Mouse (Mus musculus): Measurements from ENCODE around the gene Traf3. TPM values are rescaled to one million over a fixed set of nuclear protein-coding genes. Genes with fewer than 3 reads are reported as not detected.

The Traf3 gene
- polyA plus RNA-seq (2012; ENCODE audit: insufficient read depth, insufficient read length, low replicate concordance, missing spikeins) = not detected in 2 replicates

DNA sequence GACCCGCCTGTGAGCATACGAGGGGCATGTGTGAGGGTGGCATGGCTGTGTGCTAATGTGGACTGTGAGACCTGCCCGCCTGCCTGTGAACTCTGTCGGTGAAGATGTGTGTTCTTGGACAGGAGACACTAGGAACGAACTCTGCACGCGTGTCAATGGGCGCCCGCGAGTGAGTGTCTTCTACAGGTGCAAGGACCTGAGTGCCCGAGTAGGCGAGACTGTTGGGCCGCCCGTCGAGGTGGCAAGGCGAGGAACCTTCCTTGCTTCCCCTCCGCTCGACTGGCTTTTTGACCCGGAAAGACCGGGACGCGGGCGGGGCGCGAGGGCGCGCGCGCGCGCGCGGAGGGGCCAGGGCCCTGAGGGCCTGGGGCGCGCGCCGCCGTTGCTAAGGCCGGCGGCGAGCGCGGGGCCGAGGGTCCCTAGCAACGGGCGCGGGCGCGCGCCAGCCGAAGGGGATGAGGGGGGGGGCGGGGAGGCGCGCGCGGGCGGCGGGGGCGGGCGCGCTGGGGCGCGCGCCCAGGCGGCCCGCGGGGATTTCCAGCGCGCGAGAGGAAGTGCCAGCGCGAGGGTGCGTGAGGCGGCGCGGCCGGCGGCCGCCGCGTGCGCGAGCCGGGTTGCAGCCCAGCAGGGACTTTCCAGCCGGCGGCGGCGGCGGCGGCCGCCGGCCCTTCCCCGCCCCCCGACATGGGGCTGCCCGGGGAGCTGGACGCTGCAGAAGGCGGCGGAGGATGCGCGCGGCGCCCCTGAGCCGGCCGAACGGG, at the start of gene Traf3:
TSS of gene Traf3 (plus strand) at position 540 of the 761 bp plus-strand sequence.
- TF ChIP-seq CTCF (IDR thresholded peaks at IDR 0.05; ENCODE audit: insufficient read depth, low read depth, low read length) (no peak), POLR2A (IDR thresholded peaks at IDR 0.05; ENCODE audit: insufficient read depth, low read depth, low read length) (0 out of 2 replicates have a peak, but pooled peaks have one; percentile 31)
- Histone ChIP-seq H3K27ac (ENCODE audit: insufficient read depth, low read depth, low read length) (peak within 1 kb of the TSS; percentile 22), H3K4me1 (ENCODE audit: control insufficient read depth, insufficient read depth, low read length) (peaks cover 28% of the 10 kb centered on the region), H3K4me3 (ENCODE audit: insufficient read depth, low read depth, low read length) (peak within 1 kb of the TSS; percentile 88)
- 8% methylated on average over 75 of the region's 105 CpGs for WGBS

DNA sequence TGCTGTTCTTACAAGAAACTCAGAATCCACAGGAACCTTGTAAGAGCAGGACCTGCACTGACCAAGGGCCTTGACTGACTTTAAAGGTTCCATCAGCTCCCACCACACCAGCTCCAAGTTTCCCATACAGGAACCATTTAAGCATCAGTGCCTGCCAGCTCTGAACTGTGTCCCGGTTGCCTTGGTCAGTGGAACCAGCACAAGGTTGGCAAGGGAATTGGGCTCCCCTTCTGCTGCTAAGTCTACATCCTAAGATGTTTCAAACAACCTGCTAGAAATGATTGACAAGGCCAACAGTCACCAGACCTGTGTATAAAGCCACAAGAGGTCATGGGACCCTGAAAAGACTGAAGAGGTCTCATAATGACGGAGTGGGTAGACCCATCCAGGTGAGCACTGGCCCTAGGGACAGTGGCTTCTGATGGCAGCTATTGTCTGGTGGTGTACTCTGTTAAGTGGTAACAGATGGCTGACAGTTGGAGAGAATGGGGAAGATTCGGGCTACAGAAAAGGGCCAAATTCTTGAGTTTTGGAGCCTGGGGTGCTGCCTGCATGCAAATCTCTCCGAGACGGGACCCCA, 46.6 kb upstream of the Traf3 start:
- no peak overlapping the region for H3K4me3 ChIP-seq (ENCODE audit: insufficient read depth, low read depth, low read length)
- H3K4me1 ChIP-seq (ENCODE audit: control insufficient read depth, insufficient read depth, low read length) = no peaks in the 10 kb centered on the region
- WGBS = 97% methylated on average over 5 of the region's 5 CpGs
- TF ChIP-seq POLR2A (IDR thresholded peaks at IDR 0.05; ENCODE audit: insufficient read depth, low read depth, low read length) (no peak), CTCF (IDR thresholded peaks at IDR 0.05; ENCODE audit: insufficient read depth, low read depth, low read length) (no peak)
- H3K27ac ChIP-seq (ENCODE audit: insufficient read depth, low read depth, low read length) = no peak overlapping the region

DNA sequence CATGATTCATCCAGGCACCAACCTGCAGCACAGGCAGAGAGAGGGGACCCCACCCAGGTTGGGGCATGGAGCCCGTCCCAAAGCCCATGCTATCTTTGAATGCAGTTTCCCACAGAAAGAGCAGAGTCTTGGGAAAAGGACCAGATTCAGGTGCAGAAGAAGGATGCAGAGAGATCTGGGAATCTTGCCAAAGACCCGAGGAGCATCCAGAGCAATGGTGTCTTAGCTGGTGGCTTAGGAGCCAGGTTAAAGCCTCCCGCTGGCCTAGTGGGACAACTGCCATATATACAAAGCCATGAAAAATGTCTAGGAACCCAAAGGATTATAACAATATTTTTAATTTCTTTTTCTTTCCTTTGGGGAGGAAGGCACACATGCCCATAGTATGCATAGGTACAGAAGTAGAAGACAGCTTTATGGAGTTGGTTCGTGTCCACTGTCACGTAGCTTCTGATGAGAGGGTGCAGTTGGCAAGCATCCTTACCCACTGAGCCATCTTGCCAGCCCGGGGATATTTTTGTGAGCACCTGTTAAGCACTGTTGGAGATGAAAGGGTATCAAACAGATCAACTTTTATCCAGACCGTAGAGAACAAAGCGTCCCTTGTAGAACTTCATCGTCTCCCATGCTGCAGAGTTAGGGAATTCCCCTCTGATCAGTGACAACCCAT, 45.1 kb upstream of the Traf3 start:
- TF ChIP-seq CTCF (IDR thresholded peaks at IDR 0.05; ENCODE audit: insufficient read depth, low read depth, low read length) (no peak), POLR2A (IDR thresholded peaks at IDR 0.05; ENCODE audit: insufficient read depth, low read depth, low read length) (no peak)
- H3K4me3 ChIP-seq (ENCODE audit: insufficient read depth, low read depth, low read length) = no peak overlapping the region
- H3K27ac ChIP-seq (ENCODE audit: insufficient read depth, low read depth, low read length) = no peak overlapping the region
- no peaks in the 10 kb centered on the region for H3K4me1 ChIP-seq (ENCODE audit: control insufficient read depth, insufficient read depth, low read length)
- WGBS = 84% methylated on average over 9 of the region's 9 CpGs

DNA sequence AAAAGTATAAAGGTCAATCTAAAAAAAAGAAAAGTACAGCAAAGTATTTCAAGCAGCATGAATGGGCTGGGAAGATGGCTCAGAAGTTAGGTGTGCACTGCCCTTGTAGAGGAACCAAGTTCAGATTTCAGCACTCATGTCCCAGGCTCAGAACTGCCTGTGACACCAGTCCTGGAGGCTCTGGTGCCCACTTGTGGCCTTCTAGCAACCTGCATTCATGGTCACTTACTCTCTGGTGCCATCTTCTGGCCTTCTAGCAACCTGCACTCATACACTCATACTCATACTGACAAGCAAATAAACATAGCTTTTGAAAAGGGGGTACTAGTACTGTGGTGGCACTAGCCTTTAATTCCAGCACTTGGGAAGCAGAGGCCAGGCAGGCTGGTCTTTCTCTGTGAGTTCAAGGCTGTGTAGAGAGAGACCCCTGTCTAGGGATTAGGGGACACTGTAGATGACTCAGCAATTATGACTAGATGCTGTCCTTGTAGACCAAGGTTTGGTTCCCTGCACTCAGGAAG, 43.8 kb upstream of the Traf3 start:
- Histone ChIP-seq H3K4me1 (ENCODE audit: control insufficient read depth, insufficient read depth, low read length) (no peaks in the 10 kb centered on the region), H3K27ac (ENCODE audit: insufficient read depth, low read depth, low read length) (no peak overlapping the region)

DNA sequence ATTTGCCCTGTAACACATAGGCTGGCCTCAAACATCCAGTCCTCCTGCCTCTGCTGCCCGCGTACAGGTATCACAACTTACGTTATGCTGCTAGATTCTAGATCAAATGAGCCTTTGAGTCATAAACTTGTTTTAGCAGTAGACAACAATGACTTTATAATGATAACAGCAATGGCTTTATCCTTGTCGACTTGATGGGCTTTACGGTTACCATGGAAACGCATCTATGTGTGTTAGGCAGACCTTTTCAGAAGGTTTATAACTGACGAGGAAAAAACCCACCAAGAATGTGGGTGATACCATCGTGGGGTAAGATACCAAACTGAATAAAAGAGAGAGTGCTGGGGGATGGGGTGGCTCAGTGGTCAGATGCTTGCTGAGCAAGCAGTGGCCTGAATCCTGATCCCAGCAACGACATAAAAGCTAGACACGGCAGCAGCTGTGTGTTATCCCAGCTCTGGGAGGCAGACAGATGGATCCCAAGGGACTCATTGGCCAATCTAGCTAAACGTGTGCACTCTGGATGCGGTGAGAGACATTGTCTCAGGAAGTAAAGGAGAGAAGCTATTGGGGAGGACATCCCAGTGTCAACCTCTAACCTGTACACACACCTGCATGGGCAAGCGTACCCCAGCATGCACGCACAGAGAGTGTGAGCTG, 41.4 kb upstream of the Traf3 start:
- TF ChIP-seq CTCF (IDR thresholded peaks at IDR 0.05; ENCODE audit: insufficient read depth, low read depth, low read length) = no peak
- no peak for TF ChIP-seq POLR2A (IDR thresholded peaks at IDR 0.05; ENCODE audit: insufficient read depth, low read depth, low read length)
- peaks cover under 1% of the 10 kb centered on the region; the same call in 1 of the 2 replicates for H3K4me1 ChIP-seq (ENCODE audit: control insufficient read depth, insufficient read depth, low read length)
- H3K4me3 ChIP-seq (ENCODE audit: insufficient read depth, low read depth, low read length) = no peak overlapping the region
- H3K27ac ChIP-seq (ENCODE audit: insufficient read depth, low read depth, low read length) = no peak overlapping the region
- WGBS = 70% methylated on average over 14 of the region's 14 CpGs

More for the DNA sequence above, 43.8 kb upstream of the Traf3 start:
- TF ChIP-seq POLR2A (IDR thresholded peaks at IDR 0.05; ENCODE audit: insufficient read depth, low read depth, low read length) (no peak), CTCF (IDR thresholded peaks at IDR 0.05; ENCODE audit: insufficient read depth, low read depth, low read length) (no peak)
- H3K4me3 ChIP-seq (ENCODE audit: insufficient read depth, low read depth, low read length) = no peak overlapping the region

DNA sequence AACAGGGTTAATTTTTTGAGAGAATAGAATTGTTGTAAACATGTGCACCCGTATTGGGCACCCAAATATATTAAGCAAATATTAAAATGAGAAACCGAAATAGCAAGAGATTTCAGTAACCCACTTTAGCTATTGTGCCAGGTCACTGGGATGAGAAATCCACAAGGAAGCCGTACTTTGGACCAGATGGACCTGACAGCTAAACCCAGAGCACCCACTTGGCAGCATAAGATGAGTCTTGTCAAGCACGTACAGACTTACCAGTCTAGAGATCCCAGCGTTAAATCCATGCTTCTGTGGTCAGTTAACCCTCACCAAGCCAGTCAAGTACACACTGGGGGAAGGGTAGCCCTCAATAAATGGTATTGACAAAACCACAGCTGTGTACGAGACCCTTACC, 40.5 kb upstream of the Traf3 start:
- Histone ChIP-seq H3K4me1 (ENCODE audit: control insufficient read depth, insufficient read depth, low read length) (peaks cover 3% of the 10 kb centered on the region; the same call in 1 of the 2 replicates), H3K4me3 (ENCODE audit: insufficient read depth, low read depth, low read length) (no peak overlapping the region), H3K27ac (ENCODE audit: insufficient read depth, low read depth, low read length) (no peak overlapping the region)
- TF ChIP-seq POLR2A (IDR thresholded peaks at IDR 0.05; ENCODE audit: insufficient read depth, low read depth, low read length) = no peak
- no peak for TF ChIP-seq CTCF (IDR thresholded peaks at IDR 0.05; ENCODE audit: insufficient read depth, low read depth, low read length)
- WGBS = 82% methylated on average over 6 of the region's 6 CpGs

DNA sequence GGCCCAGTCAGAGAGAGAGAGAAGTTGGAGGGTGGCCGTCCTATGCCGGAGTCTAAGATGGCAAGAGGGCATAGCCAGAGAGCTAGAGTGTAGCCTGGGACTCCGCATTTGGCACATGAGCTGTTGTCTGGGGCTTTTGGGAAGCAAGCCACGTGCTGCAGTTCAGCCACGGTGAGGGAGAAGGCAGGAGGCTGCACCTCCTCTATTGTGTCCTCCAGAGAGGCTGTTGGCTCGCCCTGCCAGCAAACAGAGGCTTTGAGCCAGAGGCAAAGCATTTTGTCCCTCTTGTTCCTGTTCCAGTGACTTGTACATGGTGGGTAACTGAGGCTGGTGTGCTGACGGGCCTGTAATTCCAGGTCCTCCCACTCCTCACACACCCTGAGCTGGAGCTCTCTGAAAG, 32.0 kb upstream of the Traf3 start:
- TF ChIP-seq POLR2A (IDR thresholded peaks at IDR 0.05; ENCODE audit: insufficient read depth, low read depth, low read length) (no peak), CTCF (IDR thresholded peaks at IDR 0.05; ENCODE audit: insufficient read depth, low read depth, low read length) (no peak)
- Histone ChIP-seq H3K4me1 (ENCODE audit: control insufficient read depth, insufficient read depth, low read length) (peaks cover 15% of the 10 kb centered on the region; the same call in 1 of the 2 replicates), H3K27ac (ENCODE audit: insufficient read depth, low read depth, low read length) (no peak overlapping the region), H3K4me3 (ENCODE audit: insufficient read depth, low read depth, low read length) (no peak overlapping the region)
- WGBS = 72% methylated on average over 7 of the region's 7 CpGs

Measured in olfactory bulb, adult 2 months (tissue).